Mouse (Mus musculus): Measurements from ENCODE around the gene 2510002D24Rik.
"Not testable (repeated sequence)": the region's sequence is repeated elsewhere in the genome, so short reads cannot be mapped to it uniquely, and the experiment has no call there.

2510002D24Rik gene

GRCm38 (mm10) chr16:18849521-18850190 is 13.3 kb downstream of the 2510002D24Rik start:
- DNase-seq (ENCODE audit: low spot score in 2 of 2): not testable (repeated sequence)

- DNase-seq (ENCODE audit: low spot score in 2 of 2): peak in 1 of 2 experiments; percentile 23
Observed at GRCm38 (mm10) chr16:18858551-18858950, 22.2 kb downstream of the 2510002D24Rik start.

GRCm38 (mm10) chr16:18860186-18860585 is 23.8 kb downstream of the 2510002D24Rik start:
- DNase-seq (ENCODE audit: low spot score in 2 of 2): no peak

GRCm38 (mm10) chr16:18870495-18870894 is 34.1 kb downstream of the 2510002D24Rik start:
- DNase-seq (ENCODE audit: low spot score in 2 of 2): peak in 1 of 2 experiments; percentile 16

GRCm38 (mm10) chr16:18876091-18876441 is 39.7 kb downstream of the 2510002D24Rik start:
- no peak for DNase-seq (ENCODE audit: low spot score in 2 of 2)

GRCm38 (mm10) chr16:18876442-18877308 is 40.3 kb downstream of the 2510002D24Rik start, which contains the start of the genes Mrpl40 and Hira:
Gene Mrpl40, minus strand, starts transcription at chr16:18876862.
Gene Hira, plus strand, starts transcription at chr16:18877037.
- DNase-seq (ENCODE audit: low spot score in 2 of 2): peak; percentile 94 to 95

GRCm38 (mm10) chr16:18877386-18878090 is 41.2 kb downstream of the 2510002D24Rik start:
- DNase-seq (ENCODE audit: low spot score in 2 of 2): peak; percentile 65 to 69

GRCm38 (mm10) chr16:18878091-18878720 is 41.8 kb downstream of the 2510002D24Rik start:
- DNase-seq (ENCODE audit: low spot score in 2 of 2): no peak

- DNase-seq (ENCODE audit: low spot score in 2 of 2): no peak
Observed at GRCm38 (mm10) chr16:18884044-18884443, 47.7 kb downstream of the 2510002D24Rik start.
